Mouse (Mus musculus) bone marrow, adult 2 months (tissue): ENCODE results near the gene Tmem115.

ENCODE experiments used
- CTCF ChIP-seq: fragments of 200-500 bp; IDR thresholded peaks from 2 replicates; pipeline ENCODE4 v1.5.1; 2011; ENCODE audit warnings: low read length, control low read depth; ENCODE audit not compliant: control insufficient read depth, insufficient read depth
- POLR2A ChIP-seq: fragments of 200-500 bp; IDR thresholded peaks from 2 replicates; pipeline ENCODE4 v1.6.1; 2011; ENCODE audit warnings: low read depth, mild to moderate bottlenecking, control low read depth, low read length, borderline replicate concordance; ENCODE audit not compliant: control insufficient read depth

- TF ChIP-seq POLR2A (no peak), CTCF (no peak)
Measured at GRCm38 (mm10) chr9:107504662-107505537, 28.8 kb upstream of the Tmem115 start.
